Mouse (Mus musculus): ENCODE data around the gene Kptn. TPM values are rescaled to one million over a fixed set of nuclear protein-coding genes. Genes with fewer than 3 reads are reported as not detected.

The Kptn gene
- total RNA-seq, 2 experiments from 2014 or later: 24.9 to 25.4 TPM

DNA sequence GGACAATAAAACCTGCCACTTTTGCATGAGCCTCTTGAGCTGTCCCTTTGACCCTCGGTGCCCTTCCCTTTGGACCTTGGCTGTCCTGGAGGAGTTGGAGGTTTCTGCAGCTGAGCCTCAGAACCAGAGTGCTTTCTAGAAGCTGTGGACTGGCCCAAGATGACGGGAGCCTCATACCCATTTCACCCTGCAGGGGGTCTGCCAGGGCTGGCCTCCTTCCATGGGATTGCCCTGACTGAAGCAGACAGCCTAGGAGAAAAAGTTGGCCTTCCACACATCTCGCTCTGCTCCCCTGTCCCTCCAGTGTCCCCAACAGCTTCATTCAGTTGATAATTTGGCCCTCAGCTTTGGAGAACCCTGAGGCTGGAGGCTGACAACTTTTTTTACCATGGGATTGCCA, 2.6 kb upstream of the Kptn start:
- no peak for DNase-seq

DNA sequence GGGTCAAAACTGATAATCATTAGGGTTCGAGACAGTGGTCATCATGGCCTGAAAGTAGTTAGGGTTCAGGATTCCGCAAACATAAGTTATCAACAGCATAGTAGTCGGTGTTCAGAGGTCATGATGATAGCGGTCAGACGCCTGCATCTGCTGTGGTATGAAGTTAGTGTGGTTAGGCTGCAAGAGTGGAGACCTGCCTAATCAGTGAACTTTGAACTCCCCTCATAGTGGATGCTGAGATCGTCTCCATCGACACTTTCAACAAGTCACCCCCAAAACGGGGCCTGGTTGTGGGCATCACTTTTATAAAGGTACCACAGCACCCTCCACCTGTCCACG, 536 bp downstream of the Kptn start:
- DNase-seq: no peak

DNA sequence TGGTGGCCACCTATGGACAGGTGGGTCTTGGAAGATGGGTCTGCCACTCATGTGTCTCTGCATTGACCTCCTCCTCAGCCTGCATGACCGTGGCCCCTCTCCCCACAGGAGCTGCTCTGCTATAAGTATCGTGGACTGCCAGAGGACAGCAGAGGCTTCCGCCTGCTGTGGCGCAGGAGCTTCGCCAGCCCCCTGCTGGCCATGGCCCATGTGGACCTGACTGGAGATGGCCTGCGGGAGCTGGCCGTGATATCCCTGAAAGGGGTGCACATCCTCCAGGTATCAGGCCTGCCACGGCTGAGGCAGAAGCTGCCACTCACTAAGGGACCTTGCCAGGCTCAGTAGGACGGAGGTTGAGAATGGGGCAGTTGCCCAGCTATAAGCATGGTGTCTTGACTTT, 6.1 kb downstream of the Kptn start:
- no peak for DNase-seq

DNA sequence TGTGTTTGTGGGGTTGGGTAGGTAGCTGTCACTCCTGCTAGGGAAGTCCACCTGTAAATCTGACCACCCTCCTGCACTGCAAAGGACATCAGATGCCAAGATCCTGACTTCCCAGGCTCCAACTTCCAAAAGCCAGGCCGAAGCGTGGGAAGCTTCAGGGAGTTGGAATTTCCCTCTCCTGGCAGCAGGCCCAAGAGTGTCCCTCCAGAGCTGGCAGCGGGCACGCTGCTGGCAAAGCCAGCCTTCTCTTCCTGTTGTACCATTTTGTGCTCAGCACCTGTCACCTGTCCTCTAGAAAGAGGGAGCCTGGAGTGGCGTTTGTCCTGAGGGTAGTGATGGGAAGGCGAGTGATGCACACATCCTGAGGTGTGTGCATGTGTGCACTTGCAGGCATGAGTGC, 8.6 kb downstream of the Kptn start:
- DNase-seq: peak; percentile 26

DNA sequence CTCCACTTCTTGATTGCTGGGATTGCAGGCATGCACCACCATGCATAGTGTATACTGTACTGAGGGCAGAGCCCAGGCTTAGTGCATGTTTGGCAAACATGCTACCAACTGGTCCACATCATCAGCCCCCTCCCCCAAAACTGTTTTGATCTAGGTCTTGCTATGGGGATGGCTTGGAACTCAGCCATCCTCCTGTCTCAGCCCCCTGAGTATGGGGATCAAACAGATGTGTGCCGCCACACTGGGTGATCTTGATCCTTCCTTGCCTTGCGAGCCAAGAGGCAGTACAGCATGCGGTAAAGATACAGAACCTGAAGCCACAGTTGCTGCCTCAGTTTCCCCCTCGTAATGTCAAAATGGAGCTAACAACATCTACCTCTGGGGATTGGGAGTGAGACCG, 9.2 kb downstream of the Kptn start:
- no peak for DNase-seq

DNA sequence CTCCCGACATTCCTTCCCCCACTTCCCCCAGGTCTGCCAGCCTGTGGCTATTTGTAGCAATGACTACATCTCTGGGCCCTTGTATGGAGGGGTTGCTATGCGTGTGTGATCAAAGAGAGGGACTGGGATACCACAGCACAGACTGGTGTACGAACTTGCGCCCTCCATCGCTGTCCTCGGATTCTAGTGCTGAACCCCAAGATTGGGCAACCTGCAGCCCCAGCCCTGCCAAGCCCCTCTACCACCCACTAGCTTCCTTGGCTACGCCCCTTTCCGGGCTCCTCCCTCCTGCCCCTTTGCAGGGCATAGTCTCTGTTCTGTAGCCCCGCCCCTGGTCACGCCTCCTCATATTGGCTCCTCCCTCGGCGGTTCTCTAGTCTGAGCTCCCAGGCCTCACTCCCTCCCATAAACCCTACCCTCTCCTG, 9.7 kb downstream of the Kptn start, which contains the start of gene Slc8a2:
Gene Slc8a2, plus strand, starts transcription at position 406 of the 425 bp plus-strand sequence.
- DNase-seq: peak; percentile 80

DNA sequence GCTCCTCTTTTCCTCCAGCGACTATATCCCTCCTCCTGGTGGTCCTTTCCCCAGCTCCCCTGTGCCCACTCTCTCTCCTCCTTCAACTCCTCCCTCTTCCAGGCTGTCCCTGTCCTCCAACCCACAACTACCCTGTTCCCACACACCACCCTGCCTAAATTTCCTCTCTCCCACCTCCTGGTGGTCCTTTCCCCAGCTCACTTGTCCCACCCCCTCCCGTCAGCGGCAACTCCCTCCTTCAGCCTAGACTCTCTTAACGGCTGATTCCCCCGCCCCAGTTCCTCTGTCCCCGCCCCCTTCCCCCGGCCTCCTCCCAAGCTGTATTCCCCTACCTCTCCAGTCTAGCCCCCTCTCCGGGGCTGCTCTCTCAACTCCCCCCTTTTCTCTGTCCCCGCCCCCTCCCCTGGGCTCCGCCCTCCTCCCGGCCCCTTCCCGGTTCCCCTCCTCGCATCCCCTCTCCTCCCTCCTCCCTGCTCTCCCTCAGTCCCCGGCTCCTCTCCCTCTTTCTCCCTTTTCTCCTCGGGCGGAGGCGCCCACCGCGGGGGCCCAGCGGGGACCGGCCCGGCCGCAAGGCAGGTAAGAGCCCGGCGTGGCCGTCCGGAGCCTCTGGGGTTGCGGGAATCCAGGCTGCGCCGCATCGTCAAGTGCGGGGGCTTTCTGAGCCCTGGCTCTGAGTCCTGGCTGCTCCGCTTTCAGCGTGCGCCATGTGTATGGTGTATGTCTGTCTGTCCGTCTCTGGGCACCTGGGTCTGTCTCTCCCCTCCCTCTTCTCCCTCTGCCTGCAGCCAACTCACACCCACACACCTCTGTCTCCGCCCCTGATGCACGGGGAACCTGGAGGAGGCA, 10.4 kb downstream of the Kptn start:
- DNase-seq: peak; percentile 38

DNA sequence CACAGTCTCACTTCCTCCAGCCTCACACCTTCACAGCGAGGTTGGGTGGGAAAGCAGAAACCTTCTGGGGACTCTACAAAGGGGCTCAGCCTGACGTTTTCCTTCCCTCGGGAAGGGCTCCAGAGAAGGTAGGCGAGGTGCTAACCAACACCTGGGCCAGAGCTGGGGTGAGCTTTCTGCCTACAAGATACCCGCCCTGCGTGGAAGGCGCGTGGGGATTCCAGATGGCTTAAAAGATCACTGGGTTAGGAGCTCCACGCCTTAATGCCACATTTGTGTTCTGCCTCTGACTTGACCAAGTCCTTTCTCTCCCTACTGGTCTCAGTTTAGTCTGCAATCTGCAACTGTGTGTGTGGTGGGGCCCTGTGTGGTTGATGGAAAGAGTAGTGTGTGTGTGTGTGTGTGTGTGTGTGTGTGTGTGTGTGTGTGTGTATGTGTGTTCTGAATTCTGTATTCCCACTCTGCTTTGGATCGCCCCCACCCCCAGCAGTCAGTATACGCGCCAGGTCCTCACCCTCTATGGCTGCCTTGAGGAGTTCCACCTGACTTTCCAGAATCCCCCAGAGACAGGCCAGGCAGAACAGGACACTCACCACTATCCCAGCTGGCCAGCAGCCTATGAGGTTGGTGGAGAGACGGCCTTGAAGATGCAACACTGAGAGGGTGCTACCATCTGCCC, 11.4 kb downstream of the Kptn start:
- no peak for DNase-seq

DNA sequence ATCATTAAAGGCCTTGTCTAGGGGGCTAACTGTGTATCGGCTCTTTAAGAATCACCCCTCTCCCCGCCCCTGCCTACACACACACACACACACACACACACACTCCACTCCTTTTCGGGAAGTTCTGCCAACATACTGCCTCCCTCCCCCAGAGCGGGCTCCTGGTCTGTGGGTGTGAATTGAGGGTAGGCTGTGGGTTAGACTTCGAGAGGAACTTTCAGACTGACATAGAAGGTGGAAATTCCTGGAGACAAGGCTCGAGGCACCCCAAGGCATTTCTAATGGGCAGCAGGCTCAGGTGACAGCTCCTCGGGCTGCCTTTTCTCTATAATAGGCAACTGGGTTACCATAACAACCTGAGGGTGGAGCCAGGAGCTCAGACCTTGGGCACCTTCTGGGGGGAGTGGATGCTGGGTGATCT, 12.5 kb downstream of the Kptn start:
- no peak for DNase-seq

DNA sequence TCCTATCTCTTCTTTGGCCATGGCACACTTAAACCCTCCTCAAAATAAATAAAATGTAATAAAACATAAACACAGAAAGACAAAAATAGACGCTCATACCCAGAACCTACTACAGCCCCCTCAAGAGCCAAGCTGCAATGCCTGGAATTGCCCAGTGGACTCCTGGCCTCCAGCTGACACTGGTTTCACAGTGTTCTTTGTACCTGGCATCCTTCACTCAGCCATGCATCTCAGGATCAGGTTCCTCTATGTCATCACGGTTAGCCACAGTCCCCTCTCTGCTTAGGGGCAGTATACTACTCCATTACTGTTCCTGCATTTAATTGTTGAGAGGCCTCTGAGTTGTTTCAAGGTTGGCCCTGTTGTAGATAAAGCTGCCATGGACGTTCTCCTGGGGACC, 13.2 kb downstream of the Kptn start:
- DNase-seq: no peak

DNA sequence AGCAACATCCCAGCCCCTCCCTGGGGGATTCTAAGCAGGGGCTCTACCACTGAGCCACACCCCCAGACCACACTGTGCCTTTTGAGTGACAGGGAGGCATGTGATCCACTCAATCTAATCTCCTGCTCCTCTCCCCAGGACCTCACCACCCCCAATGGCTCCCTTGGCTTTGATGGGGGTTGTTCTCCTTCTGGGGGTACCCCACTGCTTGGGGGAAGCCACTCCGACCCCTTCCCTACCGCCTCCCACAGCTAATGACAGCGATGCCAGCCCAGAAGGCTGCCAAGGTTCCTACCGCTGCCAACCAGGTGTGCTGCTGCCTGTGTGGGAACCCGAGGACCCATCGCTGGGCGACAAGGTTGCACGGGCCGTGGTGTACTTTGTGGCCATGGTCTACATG, 14.0 kb downstream of the Kptn start:
- no peak for DNase-seq

DNA sequence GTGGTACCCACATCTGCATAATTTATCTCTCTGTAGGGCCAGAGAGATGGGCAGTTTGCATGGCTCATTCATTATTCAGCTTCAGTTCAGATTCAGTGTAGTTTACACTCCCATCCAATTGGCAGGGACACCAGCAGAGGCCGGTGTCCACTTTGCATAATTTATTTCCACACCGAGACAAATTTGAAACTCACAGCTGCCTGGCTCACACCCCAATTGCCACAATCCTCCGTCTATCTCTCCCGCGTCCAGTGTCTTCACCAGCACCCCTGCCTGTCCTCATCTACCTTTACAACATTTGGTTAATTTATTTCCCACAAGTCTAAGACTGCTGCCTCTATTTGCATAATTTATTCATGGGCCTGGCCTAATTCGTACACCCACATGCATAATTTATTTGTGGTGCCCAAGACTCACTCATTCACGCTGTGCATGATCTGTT, 15.3 kb downstream of the Kptn start:
- no peak for DNase-seq

DNA sequence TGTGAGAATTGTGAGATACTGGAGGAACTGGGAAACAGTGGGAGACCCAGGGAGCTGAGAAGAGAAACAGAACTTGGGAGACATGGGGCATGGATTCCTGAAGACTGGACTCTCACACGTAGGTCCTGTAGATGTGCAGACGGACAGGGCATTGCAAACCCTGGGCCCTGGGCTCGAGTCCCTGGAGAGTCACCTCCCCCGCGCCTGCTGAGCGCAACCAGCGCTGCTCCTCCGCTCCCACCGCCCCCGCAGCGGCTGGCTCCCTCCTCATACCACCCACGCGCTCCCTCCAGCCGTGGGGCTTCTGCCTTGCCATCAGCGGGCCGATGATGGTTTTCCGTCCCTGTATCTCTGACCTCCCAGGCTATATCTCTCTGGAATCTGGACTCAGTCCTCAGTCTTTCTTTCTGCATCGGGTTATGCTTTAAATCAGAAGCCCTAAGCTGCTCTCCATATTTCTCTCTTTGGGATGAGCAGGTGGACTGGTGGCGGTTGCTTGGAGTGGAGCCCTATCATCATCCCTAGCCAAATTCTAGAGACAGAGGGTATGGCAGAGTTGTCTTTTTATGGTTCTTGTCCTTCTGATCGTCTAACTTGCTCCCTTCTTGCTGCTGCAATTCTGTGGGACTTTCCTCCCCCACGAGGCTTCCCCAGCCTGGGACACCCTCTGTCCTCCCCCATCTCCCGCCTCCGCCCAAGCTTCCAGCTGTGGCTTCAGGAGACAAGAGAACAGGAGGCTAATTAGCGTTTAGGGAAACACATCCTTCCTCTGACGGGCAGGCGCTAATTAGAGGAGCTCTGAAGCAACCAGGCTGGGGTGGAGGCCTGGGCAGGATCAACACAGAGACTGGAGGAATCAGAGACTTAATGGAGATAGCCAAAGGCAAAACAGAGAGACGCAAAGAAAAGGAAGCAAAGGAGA, 27.1 kb downstream of the Kptn start:
- DNase-seq: no peak

DNA sequence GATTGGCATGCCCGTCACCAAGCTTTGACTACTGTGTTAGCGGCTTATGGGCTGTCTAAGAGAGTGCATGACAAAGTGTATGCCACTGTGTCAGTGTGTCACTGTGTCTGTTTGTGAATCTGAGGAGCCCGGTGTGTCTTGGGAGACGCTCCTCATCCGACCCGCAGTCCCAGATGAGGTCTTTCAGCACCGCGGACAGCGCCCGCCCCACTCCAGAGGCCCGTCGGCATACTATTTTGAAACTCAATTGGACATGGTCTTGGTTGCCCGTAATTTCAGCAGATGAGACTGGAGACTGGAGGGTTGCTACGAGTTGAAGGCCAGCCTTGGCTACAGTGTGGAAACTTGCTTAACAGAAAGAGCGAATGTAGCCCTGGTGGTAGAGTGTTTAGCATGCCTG, 27.9 kb downstream of the Kptn start:
- peak; percentile 86 for DNase-seq

DNA sequence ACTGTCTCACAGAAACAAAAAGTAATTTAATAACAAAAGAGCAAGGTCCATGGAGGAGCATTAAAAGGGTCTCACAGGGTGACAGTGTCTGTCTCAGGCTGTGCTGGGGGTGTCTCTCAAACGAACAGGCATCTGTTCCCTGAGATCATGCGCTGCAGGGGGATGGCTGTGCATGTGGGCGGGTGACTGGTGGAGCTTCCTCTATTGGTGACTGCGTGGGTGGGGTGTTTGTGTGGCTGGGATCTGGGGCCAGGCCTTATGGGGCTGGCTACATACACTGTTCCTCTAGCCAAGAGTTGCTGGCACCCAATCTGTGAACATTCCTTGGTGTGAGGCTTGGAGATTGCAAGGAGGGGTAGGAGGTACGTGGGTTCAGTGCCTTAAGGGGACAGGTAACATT, 29.5 kb downstream of the Kptn start:
- DNase-seq: no peak

DNA sequence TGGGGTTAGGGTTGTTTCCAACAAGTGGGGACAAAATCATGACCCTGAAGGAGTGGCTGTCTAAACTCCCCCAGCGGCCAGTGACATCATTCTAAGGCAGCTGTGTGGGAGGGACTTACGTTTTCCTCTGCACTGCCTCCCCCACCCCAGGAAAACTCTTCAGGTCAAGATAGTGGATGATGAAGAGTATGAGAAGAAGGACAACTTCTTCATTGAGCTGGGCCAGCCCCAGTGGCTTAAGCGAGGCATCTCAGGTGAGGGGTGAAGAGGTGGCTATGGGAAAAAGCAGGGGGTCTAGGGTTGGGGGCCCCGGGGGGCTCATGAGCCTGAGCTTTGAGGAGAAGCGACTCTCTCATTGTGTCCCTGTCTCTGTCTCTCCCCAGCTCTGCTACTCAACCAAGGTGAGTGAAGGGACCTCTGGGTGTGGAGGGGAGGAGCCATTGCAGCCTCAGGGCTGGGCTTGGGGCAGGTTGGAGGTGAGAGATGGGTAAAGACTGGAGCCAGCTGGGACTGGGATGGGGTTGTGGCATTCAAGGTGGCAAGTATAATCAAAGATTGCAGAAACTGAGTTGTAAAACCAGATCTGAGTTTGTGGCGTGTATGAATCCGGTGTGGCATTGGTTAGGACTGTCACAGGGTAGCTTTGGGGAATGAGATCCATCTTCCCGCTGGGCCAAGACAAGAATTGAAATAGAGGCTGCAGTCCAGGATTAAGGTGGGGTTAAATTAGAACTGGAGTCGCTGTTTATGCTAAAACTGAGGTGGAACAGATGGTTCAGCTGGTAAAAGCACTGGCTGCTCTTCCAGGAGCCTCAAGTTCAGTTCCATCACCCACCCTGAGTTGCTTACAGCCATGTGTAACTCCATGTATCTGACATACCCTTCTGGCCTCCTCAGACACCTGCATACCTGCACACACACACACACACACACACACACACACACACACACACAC, 30.8 kb downstream of the Kptn start:
- no peak for DNase-seq

DNA sequence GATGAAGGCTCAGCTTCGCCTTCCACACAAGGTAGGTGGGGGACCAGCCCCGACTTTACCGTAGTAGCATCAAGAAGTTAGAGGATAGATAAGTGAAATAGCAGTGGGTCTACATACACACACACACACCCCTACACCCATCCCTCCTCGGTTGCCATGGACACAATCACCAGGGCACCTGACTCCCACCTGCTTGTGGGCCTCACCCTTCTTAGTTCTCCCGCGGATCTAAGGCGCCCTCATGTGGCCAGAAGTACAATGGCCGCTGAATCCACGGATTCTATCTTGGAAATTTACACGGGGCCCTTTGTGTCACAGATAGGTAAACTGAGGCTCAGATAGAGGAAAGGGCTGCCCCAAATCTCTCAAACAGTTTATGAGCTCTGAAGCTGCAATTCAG, 33.8 kb downstream of the Kptn start:
- peak; percentile 69 for DNase-seq

DNA sequence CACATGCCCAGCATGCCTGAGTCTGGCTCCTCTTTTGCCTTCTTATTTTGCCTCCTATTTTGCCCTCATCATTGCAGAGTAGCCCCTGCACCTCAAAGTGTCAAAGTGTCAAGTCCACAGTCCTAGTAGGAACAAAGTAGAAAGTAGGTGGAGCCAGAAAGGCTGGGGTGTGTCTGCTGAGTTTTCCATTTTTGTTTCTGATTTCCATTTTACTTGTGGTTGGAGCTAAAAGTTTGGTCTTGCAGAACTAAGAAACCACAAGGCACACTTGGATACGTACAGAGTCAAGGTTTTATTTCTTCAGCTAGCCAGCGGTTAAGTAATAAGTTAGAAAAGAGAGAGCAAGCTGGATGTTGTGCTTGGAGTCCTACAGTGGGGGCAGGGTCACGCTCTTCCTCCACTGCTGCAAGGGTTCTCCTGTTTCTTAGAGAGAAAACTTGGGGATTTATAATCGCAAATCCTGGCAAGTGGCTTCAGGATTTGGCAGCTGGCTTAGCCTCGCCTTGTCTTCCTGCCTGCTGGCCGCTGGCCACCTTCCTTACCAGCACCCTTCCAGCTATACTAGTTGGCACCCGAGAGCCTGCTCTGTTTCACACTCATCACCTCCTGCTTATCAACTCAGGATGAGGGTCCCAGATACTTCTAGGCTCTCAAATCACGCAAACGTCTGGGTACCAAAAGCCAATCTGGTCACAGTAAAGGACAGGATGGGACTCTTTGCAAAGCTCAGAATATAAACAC, 35.6 kb downstream of the Kptn start:
- DNase-seq: peak; percentile 60

DNA sequence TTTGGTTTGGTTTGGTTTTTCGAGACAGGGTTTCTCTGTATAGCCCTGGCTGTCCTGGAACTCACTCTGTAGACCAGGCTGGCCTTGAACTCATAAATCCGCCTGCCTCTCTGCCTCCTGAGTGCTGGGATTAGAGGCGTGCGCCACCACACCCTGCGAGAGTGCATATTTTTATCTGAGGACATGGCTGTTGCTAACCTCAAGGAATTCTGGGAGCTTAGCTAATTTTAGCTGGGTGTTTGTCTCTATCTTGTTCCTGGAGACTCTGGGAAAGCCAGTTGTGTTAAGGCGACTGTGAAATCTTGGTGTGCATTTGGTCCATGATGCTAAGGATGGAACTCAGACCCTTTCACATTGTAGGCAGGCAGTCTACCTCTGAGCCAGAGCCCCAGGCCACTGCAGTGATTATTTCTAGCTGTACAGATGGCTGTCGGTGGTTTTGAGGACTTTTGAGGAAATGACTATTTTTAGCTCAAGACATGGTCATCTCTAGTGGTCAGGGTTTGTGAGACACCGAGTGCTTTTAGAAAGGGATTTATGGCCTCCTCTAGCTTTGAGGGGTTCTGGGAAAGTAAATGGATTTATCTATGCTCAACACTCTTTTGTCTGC, 36.5 kb downstream of the Kptn start:
- DNase-seq: no peak

DNA sequence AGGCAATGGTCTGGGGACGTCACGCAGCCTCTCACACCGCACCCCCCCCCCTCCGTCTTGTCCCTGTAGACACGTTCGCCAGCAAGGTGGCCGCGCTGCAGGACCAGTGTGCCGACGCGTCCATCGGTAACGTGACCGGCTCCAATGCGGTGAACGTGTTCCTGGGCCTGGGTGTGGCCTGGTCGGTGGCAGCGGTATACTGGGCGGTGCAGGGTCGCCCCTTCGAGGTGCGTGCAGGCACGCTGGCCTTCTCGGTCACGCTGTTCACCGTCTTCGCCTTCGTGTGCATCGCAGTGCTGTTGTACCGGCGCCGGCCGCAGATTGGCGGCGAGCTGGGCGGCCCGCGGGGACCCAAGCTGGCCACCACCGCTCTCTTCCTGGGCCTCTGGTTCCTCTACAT, 39.0 kb downstream of the Kptn start:
- no peak for DNase-seq

All from adrenal gland, postnatal 10 days (tissue).